Mouse (Mus musculus): ENCODE measurements around the gene Hmcn1. TPM values are rescaled to one million over a fixed set of nuclear protein-coding genes. Genes with fewer than 3 reads are reported as not detected.

Hmcn1 gene
- polyA plus RNA-seq, 1 experiment: not detected

GRCm38 (mm10) chr1:150573407-150573806 is 419.8 kb downstream of the Hmcn1 start:
- H3K27ac ChIP-seq (ENCODE audit: insufficient read depth, low read depth, low read length): no peak overlapping the region
- no peak for TF ChIP-seq CTCF (IDR thresholded peaks at IDR 0.05; ENCODE audit: low read depth, low read length)
- no peak for TF ChIP-seq POLR2A (IDR thresholded peaks at IDR 0.05; ENCODE audit: borderline replicate concordance, low read depth, low read length)
- H3K4me1 ChIP-seq (ENCODE audit: control insufficient read depth, insufficient read depth, low read length): no peaks in the 10 kb centered on the region
- H3K4me3 ChIP-seq (ENCODE audit: insufficient read depth, low read length): no peak overlapping the region

GRCm38 (mm10) chr1:150570562-150571156 is 422.6 kb downstream of the Hmcn1 start:
- Histone ChIP-seq H3K4me1 (ENCODE audit: control insufficient read depth, insufficient read depth, low read length) (no peaks in the 10 kb centered on the region), H3K27ac (ENCODE audit: insufficient read depth, low read depth, low read length) (no peak overlapping the region), H3K4me3 (ENCODE audit: insufficient read depth, low read length) (no peak overlapping the region)
- TF ChIP-seq POLR2A (IDR thresholded peaks at IDR 0.05; ENCODE audit: borderline replicate concordance, low read depth, low read length) (no peak), CTCF (IDR thresholded peaks at IDR 0.05; ENCODE audit: low read depth, low read length) (no peak)

- TF ChIP-seq POLR2A (IDR thresholded peaks at IDR 0.05; ENCODE audit: borderline replicate concordance, low read depth, low read length): no peak
- no peak for TF ChIP-seq CTCF (IDR thresholded peaks at IDR 0.05; ENCODE audit: low read depth, low read length)
- Histone ChIP-seq H3K27ac (ENCODE audit: insufficient read depth, low read depth, low read length) (no peak overlapping the region), H3K4me3 (ENCODE audit: insufficient read depth, low read length) (no peak overlapping the region), H3K4me1 (ENCODE audit: control insufficient read depth, insufficient read depth, low read length) (no peaks in the 10 kb centered on the region)
Observed at GRCm38 (mm10) chr1:150569820-150570543, 423.3 kb downstream of the Hmcn1 start.

GRCm38 (mm10) chr1:150566287-150566686 is 426.9 kb downstream of the Hmcn1 start:
- Histone ChIP-seq H3K4me3 (ENCODE audit: insufficient read depth, low read length) (no peak overlapping the region), H3K4me1 (ENCODE audit: control insufficient read depth, insufficient read depth, low read length) (no peaks in the 10 kb centered on the region), H3K27ac (ENCODE audit: insufficient read depth, low read depth, low read length) (no peak overlapping the region)
- TF ChIP-seq CTCF (IDR thresholded peaks at IDR 0.05; ENCODE audit: low read depth, low read length) (no peak), POLR2A (IDR thresholded peaks at IDR 0.05; ENCODE audit: borderline replicate concordance, low read depth, low read length) (no peak)

- TF ChIP-seq CTCF (IDR thresholded peaks at IDR 0.05; ENCODE audit: low read depth, low read length) (no peak), POLR2A (IDR thresholded peaks at IDR 0.05; ENCODE audit: borderline replicate concordance, low read depth, low read length) (no peak)
- Histone ChIP-seq H3K27ac (ENCODE audit: insufficient read depth, low read depth, low read length) (no peak overlapping the region), H3K4me1 (ENCODE audit: control insufficient read depth, insufficient read depth, low read length) (no peaks in the 10 kb centered on the region), H3K4me3 (ENCODE audit: insufficient read depth, low read length) (no peak overlapping the region)
Observed at GRCm38 (mm10) chr1:150556621-150557020, 436.6 kb downstream of the Hmcn1 start.

GRCm38 (mm10) chr1:150551390-150551789 is 441.8 kb downstream of the Hmcn1 start:
- Histone ChIP-seq H3K27ac (ENCODE audit: insufficient read depth, low read depth, low read length) (no peak overlapping the region), H3K4me3 (ENCODE audit: insufficient read depth, low read length) (no peak overlapping the region), H3K4me1 (ENCODE audit: control insufficient read depth, insufficient read depth, low read length) (no peaks in the 10 kb centered on the region)
- TF ChIP-seq POLR2A (IDR thresholded peaks at IDR 0.05; ENCODE audit: borderline replicate concordance, low read depth, low read length) (no peak), CTCF (IDR thresholded peaks at IDR 0.05; ENCODE audit: low read depth, low read length) (no peak)

GRCm38 (mm10) chr1:150546463-150546862 is 446.8 kb downstream of the Hmcn1 start:
- Histone ChIP-seq H3K27ac (ENCODE audit: insufficient read depth, low read depth, low read length) (no peak overlapping the region), H3K4me3 (ENCODE audit: insufficient read depth, low read length) (no peak overlapping the region), H3K4me1 (ENCODE audit: control insufficient read depth, insufficient read depth, low read length) (no peaks in the 10 kb centered on the region)
- TF ChIP-seq CTCF (IDR thresholded peaks at IDR 0.05; ENCODE audit: low read depth, low read length): no peak
- no peak for TF ChIP-seq POLR2A (IDR thresholded peaks at IDR 0.05; ENCODE audit: borderline replicate concordance, low read depth, low read length)

- no peaks in the 10 kb centered on the region for H3K4me1 ChIP-seq (ENCODE audit: control insufficient read depth, insufficient read depth, low read length)
- no peak overlapping the region for H3K4me3 ChIP-seq (ENCODE audit: insufficient read depth, low read length)
- TF ChIP-seq CTCF (IDR thresholded peaks at IDR 0.05; ENCODE audit: low read depth, low read length) (peak; percentile 52), POLR2A (IDR thresholded peaks at IDR 0.05; ENCODE audit: borderline replicate concordance, low read depth, low read length) (no peak)
- H3K27ac ChIP-seq (ENCODE audit: insufficient read depth, low read depth, low read length): no peak overlapping the region
Observed at GRCm38 (mm10) chr1:150540267-150540666, 453.0 kb downstream of the Hmcn1 start.

GRCm38 (mm10) chr1:150537410-150538128 is 455.7 kb downstream of the Hmcn1 start:
- no peak overlapping the region for H3K27ac ChIP-seq (ENCODE audit: insufficient read depth, low read depth, low read length)
- TF ChIP-seq CTCF (IDR thresholded peaks at IDR 0.05; ENCODE audit: low read depth, low read length) (no peak), POLR2A (IDR thresholded peaks at IDR 0.05; ENCODE audit: borderline replicate concordance, low read depth, low read length) (no peak)
- H3K4me1 ChIP-seq (ENCODE audit: control insufficient read depth, insufficient read depth, low read length): no peaks in the 10 kb centered on the region
- no peak overlapping the region for H3K4me3 ChIP-seq (ENCODE audit: insufficient read depth, low read length)

Data from bone marrow macrophage, adult 2 months (primary cell).